Mouse (Mus musculus): ENCODE results near the gene Ccl21a.
"Not testable (repeated sequence)": the region's sequence is repeated elsewhere in the genome, so short reads cannot be mapped to it uniquely, and the experiment has no call there.

The Ccl21a gene

GRCm38 (mm10) chr4:42773893-42774292, at the start of gene Ccl21a:
TSS of gene Ccl21a (minus strand) at chr4:42773993.
- not testable (repeated sequence) for DNase-seq

GRCm38 (mm10) chr4:42756477-42756876, 17.3 kb downstream of the Ccl21a start, which contains the start of gene Ccl19:
TSS of gene Ccl19 (minus strand) at chr4:42756577.
- DNase-seq = not testable (repeated sequence)

- DNase-seq = not testable (repeated sequence)
Observed at GRCm38 (mm10) chr4:42735245-42735644, 38.5 kb downstream of the Ccl21a start, which contains the start of gene 4930578G10Rik. TSS of gene 4930578G10Rik (plus strand) at chr4:42735545.
